Mouse (Mus musculus): ENCODE measurements at regions not wholly inside any gene's neighbourhood (a gene's known extent, or its start where the extent isn't known, plus 50 kb on each side); places are given as distances from the start of the nearest gene placed in this dataset.

DNA sequence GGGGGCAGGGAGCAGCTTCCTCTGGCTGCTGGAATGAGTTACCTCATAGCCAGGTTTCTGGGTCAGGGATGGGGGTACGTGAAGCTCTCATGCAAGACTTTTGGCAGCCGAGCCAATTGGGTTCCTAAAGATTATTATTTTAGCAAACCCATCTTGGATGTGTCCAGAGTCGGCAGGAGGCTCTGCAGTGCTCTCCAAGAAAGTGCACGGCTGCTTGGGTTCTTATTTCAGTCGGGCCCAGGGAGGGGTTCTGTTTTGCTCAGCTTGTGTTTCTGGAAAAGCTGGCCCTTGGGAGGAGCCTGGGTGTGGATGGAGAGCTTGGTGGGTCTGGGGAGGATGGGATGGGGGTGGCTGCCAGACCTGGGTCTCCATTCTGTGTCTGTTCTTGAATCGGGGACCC is 70.8 kb downstream of the Gm26897 start:
- DNase-seq (ENCODE audit: low spot score), result peak; percentile 93
- no peaks in the 10 kb centered on the region for H3K9me3 ChIP-seq (ENCODE audit: control insufficient read depth, low read length)
- H3K4me1 ChIP-seq (ENCODE audit: control insufficient read depth, insufficient read depth, low read length), result peaks cover 34% of the 10 kb centered on the region
- no peaks in the 10 kb centered on the region for H3K27me3 ChIP-seq (replicated peaks; ENCODE audit: control insufficient read depth, insufficient read depth, low read length)
- WGBS, result 42% methylated on average over 6 of the region's 6 CpGs
- H3K4me3 ChIP-seq (ENCODE audit: low read depth, low read length), result no peak overlapping the region
- H3K27ac ChIP-seq (replicated peaks; ENCODE audit: low read depth, low read length), result peak overlapping the region; percentile 34
- 0 out of 2 replicates have a peak, but pooled peaks have one; percentile 27 for ATAC-seq (ENCODE audit: low read depth)
- H3K4me2 ChIP-seq (ENCODE audit: low read depth, low read length), result no peak overlapping the region
- H3K9ac ChIP-seq (ENCODE audit: low read depth, low read length), result no peak overlapping the region
- no peaks in the 10 kb centered on the region for H3K36me3 ChIP-seq (ENCODE audit: control insufficient read depth, insufficient read depth, low read length)

DNA sequence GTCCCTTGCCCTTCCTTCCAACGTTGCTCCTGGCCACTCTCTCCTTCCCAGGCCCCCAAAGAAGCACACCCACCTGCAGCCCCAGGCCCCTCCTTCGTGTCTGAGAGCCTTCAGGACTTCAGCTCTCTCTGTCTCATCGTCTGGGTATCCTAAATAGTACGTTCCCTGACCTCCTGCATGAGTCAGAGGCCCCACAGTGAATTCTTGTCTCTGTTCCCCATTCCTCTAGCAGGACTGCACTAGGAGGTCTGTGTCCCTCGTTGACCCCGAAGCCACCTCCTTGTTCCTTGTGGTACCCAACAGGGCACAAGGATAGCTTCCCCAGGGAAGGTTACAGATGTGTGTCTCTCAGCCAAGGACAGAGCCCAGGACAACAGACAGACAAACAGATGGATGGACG is 71.4 kb downstream of the Gm26897 start:
- H3K9ac ChIP-seq (ENCODE audit: low read depth, low read length), result no peak overlapping the region
- no peak overlapping the region for H3K4me2 ChIP-seq (ENCODE audit: low read depth, low read length)
- no peaks in the 10 kb centered on the region for H3K27me3 ChIP-seq (replicated peaks; ENCODE audit: control insufficient read depth, insufficient read depth, low read length)
- no peak overlapping the region for H3K4me3 ChIP-seq (ENCODE audit: low read depth, low read length)
- no peaks in the 10 kb centered on the region for H3K36me3 ChIP-seq (ENCODE audit: control insufficient read depth, insufficient read depth, low read length)
- DNase-seq (ENCODE audit: low spot score) (no peak), ATAC-seq (ENCODE audit: low read depth) (no peak)
- no peak overlapping the region; the same call in 1 of the 2 replicates for H3K27ac ChIP-seq (replicated peaks; ENCODE audit: low read depth, low read length)
- H3K4me1 ChIP-seq (ENCODE audit: control insufficient read depth, insufficient read depth, low read length), result peaks cover 28% of the 10 kb centered on the region
- no peaks in the 10 kb centered on the region for H3K9me3 ChIP-seq (ENCODE audit: control insufficient read depth, low read length)
- 47% methylated on average over 7 of the region's 7 CpGs for WGBS

DNA sequence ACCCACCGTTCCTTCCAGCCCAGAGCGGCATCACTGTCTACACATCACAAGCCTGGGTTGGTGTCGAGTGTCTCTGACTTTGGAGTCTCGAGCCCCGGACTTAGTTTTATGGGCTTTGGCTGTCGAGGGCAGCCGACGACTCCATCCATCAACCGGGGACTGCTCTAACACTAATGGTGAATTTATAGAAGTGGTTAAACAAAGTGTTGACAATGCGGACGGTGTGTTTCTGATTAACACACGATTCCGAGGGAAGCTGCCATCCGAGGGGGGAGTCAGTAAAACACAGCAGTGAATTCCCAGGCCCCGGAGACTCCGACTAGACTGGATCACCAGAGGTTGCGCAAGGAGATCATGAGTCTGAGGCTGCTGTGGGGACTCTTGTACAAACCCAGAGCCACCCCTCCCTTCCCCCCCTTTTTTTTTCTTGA is 72.1 kb downstream of the Gm26897 start:
- H3K4me2 ChIP-seq (ENCODE audit: low read depth, low read length), result no peak overlapping the region
- no peaks in the 10 kb centered on the region for H3K9me3 ChIP-seq (ENCODE audit: control insufficient read depth, low read length)
- no peaks in the 10 kb centered on the region for H3K27me3 ChIP-seq (replicated peaks; ENCODE audit: control insufficient read depth, insufficient read depth, low read length)
- peak; percentile 75 for DNase-seq (ENCODE audit: low spot score)
- no peaks in the 10 kb centered on the region for H3K36me3 ChIP-seq (ENCODE audit: control insufficient read depth, insufficient read depth, low read length)
- no peak overlapping the region; the same call in 1 of the 2 replicates for H3K27ac ChIP-seq (replicated peaks; ENCODE audit: low read depth, low read length)
- peaks cover 22% of the 10 kb centered on the region for H3K4me1 ChIP-seq (ENCODE audit: control insufficient read depth, insufficient read depth, low read length)
- whole genome bisulfite sequencing, result 28% methylated on average over 17 of the region's 17 CpGs
- H3K9ac ChIP-seq (ENCODE audit: low read depth, low read length), result no peak overlapping the region
- H3K4me3 ChIP-seq (ENCODE audit: low read depth, low read length), result no peak overlapping the region
- ATAC-seq (ENCODE audit: low read depth), result no peak

DNA sequence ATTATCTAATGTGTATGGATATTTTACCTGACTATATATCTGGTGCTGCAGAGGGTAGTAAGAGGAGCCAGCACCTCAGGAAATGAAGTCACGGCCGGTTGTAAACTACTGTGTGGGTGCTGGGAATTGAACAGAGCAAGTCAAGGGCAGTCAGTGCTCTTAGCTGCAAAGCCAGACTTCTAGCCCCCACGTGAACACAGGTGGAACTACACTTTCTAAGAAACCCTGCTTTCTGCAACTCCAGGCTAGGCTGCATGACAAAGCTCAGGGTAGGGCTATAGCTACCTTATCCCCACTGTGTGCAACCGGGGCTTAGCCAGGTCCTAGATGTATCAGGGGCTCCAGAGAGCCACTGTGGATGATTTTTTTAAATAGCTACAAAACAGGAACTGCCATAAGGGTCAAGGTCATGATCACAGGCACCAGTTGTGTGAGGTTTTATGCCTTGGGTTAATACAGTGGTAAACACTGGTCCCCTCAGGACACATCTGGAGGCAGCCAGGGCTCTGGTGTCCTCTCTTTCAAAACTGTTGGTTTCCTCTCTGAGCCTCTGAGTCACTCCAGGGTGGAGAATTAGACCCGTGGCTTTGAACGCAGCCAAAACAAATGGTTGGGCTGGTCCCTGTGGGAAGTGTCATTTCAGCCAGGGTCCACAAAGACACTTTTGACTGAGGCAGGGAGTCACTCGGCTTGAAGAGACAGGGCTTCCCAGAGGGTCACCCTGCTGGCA is 76.5 kb downstream of the Gm26897 start:
- H3K9ac ChIP-seq (ENCODE audit: low read depth, low read length), result no peak overlapping the region
- H3K36me3 ChIP-seq (ENCODE audit: control insufficient read depth, insufficient read depth, low read length), result no peaks in the 10 kb centered on the region
- peaks cover 17% of the 10 kb centered on the region for H3K4me1 ChIP-seq (ENCODE audit: control insufficient read depth, insufficient read depth, low read length)
- ATAC-seq (ENCODE audit: low read depth) (no peak), DNase-seq (ENCODE audit: low spot score) (no peak)
- H3K27ac ChIP-seq (replicated peaks; ENCODE audit: low read depth, low read length), result no peak overlapping the region
- H3K9me3 ChIP-seq (ENCODE audit: control insufficient read depth, low read length), result no peaks in the 10 kb centered on the region
- no peak overlapping the region for H3K4me2 ChIP-seq (ENCODE audit: low read depth, low read length)
- no peak overlapping the region for H3K4me3 ChIP-seq (ENCODE audit: low read depth, low read length)
- WGBS, result 32% methylated on average over 7 of the region's 7 CpGs
- H3K27me3 ChIP-seq (replicated peaks; ENCODE audit: control insufficient read depth, insufficient read depth, low read length), result no peaks in the 10 kb centered on the region

DNA sequence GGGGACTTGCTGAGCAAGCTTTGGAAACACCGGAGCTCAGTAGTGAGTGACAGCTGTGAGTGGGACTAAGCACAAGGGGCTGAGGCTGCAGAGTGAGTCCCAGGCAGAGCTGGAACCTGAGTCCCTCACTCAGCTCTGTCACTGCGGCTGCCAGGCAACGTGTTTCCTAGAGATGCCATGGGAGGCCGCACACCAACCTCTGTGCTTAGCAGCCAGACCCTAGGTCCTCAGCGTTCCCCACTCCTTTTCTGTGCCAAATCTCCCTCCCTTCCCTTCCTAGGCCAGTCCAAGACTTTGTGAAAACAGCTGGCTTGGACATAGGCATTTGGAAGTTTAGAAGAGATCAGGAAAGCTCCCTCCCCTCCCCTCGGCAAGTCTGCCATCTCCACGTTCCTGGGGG is 78.9 kb downstream of the Gm26897 start:
- Histone ChIP-seq H3K9ac (ENCODE audit: low read depth, low read length) (no peak overlapping the region), H3K4me2 (ENCODE audit: low read depth, low read length) (no peak overlapping the region), H3K27ac (replicated peaks; ENCODE audit: low read depth, low read length) (no peak overlapping the region), H3K4me3 (ENCODE audit: low read depth, low read length) (no peak overlapping the region), H3K9me3 (ENCODE audit: control insufficient read depth, low read length) (no peaks in the 10 kb centered on the region), H3K27me3 (replicated peaks; ENCODE audit: control insufficient read depth, insufficient read depth, low read length) (no peaks in the 10 kb centered on the region), H3K4me1 (ENCODE audit: control insufficient read depth, insufficient read depth, low read length) (peaks cover 4% of the 10 kb centered on the region; the same call in 1 of the 2 replicates), H3K36me3 (ENCODE audit: control insufficient read depth, insufficient read depth, low read length) (no peaks in the 10 kb centered on the region)
- DNase-seq (ENCODE audit: low spot score), result peak; percentile 39
- 30% methylated on average over 7 of the region's 7 CpGs for WGBS
- ATAC-seq (ENCODE audit: low read depth), result no peak

DNA sequence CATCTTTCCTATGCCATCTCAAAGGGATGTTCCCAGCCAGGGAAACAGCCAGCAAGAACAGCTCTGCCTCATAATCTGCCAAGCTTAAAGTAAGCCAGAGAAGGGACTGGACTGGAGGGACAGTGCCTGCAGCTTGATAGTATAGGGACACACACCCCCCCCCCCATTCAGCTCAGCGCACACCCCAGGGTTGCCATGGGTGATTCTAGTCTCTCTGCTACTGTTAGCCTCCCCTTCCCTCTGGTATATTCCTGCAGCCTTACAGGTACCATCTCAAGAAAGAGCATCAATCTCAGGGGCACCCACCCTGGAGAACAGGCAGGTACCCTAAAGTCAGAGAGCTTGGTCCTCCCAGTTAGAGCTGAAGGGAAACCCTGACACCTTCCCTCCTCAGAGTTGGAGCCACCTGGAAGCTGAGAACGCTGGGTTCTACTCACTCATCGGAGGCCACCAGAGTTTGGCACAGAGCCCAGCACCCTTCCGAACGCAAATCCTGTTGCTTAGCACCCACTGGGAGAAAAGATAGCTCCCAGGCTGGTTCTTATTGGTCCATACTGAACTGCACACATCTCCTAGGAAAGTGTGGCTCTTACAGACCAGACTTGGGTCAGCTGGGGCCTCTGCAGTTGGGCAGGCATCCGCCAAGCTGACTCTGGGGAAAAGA is 79.5 kb downstream of the Gm26897 start:
- Histone ChIP-seq H3K4me1 (ENCODE audit: control insufficient read depth, insufficient read depth, low read length) (peaks cover 4% of the 10 kb centered on the region; the same call in 1 of the 2 replicates), H3K9me3 (ENCODE audit: control insufficient read depth, low read length) (no peaks in the 10 kb centered on the region), H3K36me3 (ENCODE audit: control insufficient read depth, insufficient read depth, low read length) (no peaks in the 10 kb centered on the region), H3K4me3 (ENCODE audit: low read depth, low read length) (no peak overlapping the region), H3K27me3 (replicated peaks; ENCODE audit: control insufficient read depth, insufficient read depth, low read length) (no peaks in the 10 kb centered on the region), H3K27ac (replicated peaks; ENCODE audit: low read depth, low read length) (no peak overlapping the region), H3K4me2 (ENCODE audit: low read depth, low read length) (no peak overlapping the region), H3K9ac (ENCODE audit: low read depth, low read length) (no peak overlapping the region)
- WGBS, result 71% methylated on average over 6 of the region's 6 CpGs
- ATAC-seq (ENCODE audit: low read depth) (0 out of 2 replicates have a peak, but pooled peaks have one; percentile 38), DNase-seq (ENCODE audit: low spot score) (no peak)

DNA sequence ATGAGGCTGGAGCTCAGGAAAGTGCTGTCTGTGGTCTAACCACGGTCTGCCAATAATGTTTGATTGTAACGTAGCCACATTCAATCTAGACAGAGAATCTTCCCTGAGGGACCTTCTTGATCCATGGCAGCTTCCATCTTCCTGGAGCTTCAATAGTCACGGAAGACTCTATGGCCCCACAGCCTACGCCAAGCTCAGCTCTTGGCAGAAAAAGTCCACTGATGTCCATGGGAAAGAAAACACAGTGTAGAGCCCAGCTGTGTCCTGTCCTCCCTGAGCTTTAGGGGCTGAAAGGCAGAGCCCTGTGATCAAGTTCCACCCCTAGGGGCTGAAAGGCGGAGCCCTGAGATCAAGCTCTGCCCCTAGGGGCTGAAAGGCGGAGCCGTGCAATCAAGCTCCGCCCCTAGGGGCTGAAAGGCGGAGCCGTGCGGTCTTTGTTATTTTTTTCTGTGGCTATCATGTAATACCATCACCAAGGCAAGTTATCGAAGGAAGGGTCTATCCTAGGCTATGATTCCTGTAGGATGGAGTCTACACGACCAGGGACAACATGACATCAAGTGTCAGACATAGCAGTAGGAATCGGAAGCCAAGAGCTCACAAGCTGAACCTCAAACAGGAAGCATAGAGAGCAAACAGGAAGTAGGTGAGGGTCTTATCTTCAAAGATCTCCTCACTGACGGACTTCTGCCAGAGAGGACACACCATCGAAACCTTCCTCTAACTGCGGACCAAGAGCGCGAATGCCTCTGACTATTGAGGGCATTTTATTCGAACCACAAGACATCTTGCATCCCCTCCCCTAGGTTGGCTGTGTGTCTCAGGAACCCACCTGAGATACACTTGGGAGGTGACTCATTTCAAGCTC is 81.4 kb downstream of the Gm26897 start:
- DNase-seq (ENCODE audit: low spot score) (no peak), ATAC-seq (ENCODE audit: low read depth) (no peak)
- H3K9me3 ChIP-seq (ENCODE audit: control insufficient read depth, low read length), result no peaks in the 10 kb centered on the region
- WGBS, result 84% methylated on average over 20 of the region's 20 CpGs
- no peak overlapping the region for H3K4me2 ChIP-seq (ENCODE audit: low read depth, low read length)
- H3K4me1 ChIP-seq (ENCODE audit: control insufficient read depth, insufficient read depth, low read length), result peaks cover 4% of the 10 kb centered on the region; the same call in 1 of the 2 replicates
- no peak overlapping the region for H3K9ac ChIP-seq (ENCODE audit: low read depth, low read length)
- no peaks in the 10 kb centered on the region for H3K27me3 ChIP-seq (replicated peaks; ENCODE audit: control insufficient read depth, insufficient read depth, low read length)
- H3K4me3 ChIP-seq (ENCODE audit: low read depth, low read length), result no peak overlapping the region
- H3K27ac ChIP-seq (replicated peaks; ENCODE audit: low read depth, low read length), result no peak overlapping the region
- no peaks in the 10 kb centered on the region for H3K36me3 ChIP-seq (ENCODE audit: control insufficient read depth, insufficient read depth, low read length)

DNA sequence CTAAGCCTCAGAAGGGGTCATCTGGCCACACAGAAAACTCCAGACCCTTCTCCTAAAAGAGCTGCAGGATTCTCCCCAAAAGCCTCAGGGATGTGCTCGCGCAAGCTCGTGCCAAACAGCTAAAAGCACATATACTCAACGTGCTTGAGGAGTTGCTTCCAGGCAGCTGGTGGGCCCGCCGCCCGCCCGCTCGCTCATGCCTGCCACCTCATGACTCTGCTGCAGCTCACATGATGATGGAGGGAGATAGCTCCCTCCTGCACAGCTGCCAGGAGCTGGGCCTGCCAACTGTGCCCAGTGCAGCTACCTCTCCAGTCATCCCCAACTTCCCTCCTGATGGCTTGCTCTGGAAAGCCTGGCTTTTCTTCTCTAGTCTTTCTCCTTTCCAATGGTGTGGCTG is 87.2 kb downstream of the Gm26897 start:
- Histone ChIP-seq H3K27me3 (replicated peaks; ENCODE audit: control insufficient read depth, insufficient read depth, low read length) (no peaks in the 10 kb centered on the region), H3K36me3 (ENCODE audit: control insufficient read depth, insufficient read depth, low read length) (no peaks in the 10 kb centered on the region), H3K9ac (ENCODE audit: low read depth, low read length) (no peak overlapping the region), H3K4me1 (ENCODE audit: control insufficient read depth, insufficient read depth, low read length) (peaks cover 13% of the 10 kb centered on the region), H3K9me3 (ENCODE audit: control insufficient read depth, low read length) (no peaks in the 10 kb centered on the region), H3K4me3 (ENCODE audit: low read depth, low read length) (no peak overlapping the region), H3K4me2 (ENCODE audit: low read depth, low read length) (no peak overlapping the region), H3K27ac (replicated peaks; ENCODE audit: low read depth, low read length) (no peak overlapping the region)
- 82% methylated on average over 9 of the region's 9 CpGs for WGBS
- DNase-seq (ENCODE audit: low spot score) (no peak), ATAC-seq (ENCODE audit: low read depth) (no peak)
